Mouse (Mus musculus) hindbrain, embryonic 12.5 days (tissue): Measurements from ENCODE around the gene Fam216a. TPM values are rescaled to one million over a fixed set of nuclear protein-coding genes. Genes with fewer than 3 reads are reported as not detected.

Source experiments
- ATAC-seq: fragments of 200-750 bp; cut with Nextera tagmentation; 2 replicates; pipeline ENCODE4 v1.8.0; 2017; ENCODE audit warnings: moderate TSS enrichment; ENCODE audit not compliant: low FRiP score
- H3K27ac ChIP-seq: fragments of 300-500 bp; sonication (generic); 2 replicates; pipeline ENCODE4 v1.5.1; 2016; ENCODE audit warnings: mild to moderate bottlenecking
- H3K27me3 ChIP-seq: fragments of 300-500 bp; sonication (generic); 2 replicates; pipeline ENCODE4 v1.6.1; 2016; ENCODE audit warnings: mild to moderate bottlenecking
- H3K36me3 ChIP-seq: fragments of 300-500 bp; sonication (generic); 2 replicates; pipeline ENCODE4 v1.6.1; 2016; ENCODE audit warnings: mild to moderate bottlenecking
- H3K4me1 ChIP-seq: fragments of 300-500 bp; sonication (generic); 2 replicates; pipeline ENCODE4 v1.6.1; 2016
- H3K4me2 ChIP-seq: fragments of 300-500 bp; sonication (generic); replicated peaks from 2 replicates; pipeline ENCODE4 v1.6.1; 2016; ENCODE audit warnings: mild to moderate bottlenecking
- H3K4me3 ChIP-seq: fragments of 300-500 bp; sonication (generic); 2 replicates; pipeline ENCODE4 v1.5.1; 2016; ENCODE audit warnings: mild to moderate bottlenecking
- H3K9ac ChIP-seq: fragments of 300-500 bp; sonication (generic); 2 replicates; pipeline ENCODE4 v1.6.1; 2016; ENCODE audit warnings: mild to moderate bottlenecking, moderate library complexity
- H3K9me3 ChIP-seq: fragments of 300-500 bp; sonication (generic); replicated peaks from 2 replicates; pipeline ENCODE4 v1.6.1; 2016; ENCODE audit warnings: mild to moderate bottlenecking
- WGBS: fragments of 180-500 bp; shearing (Covaris S2); methylation state at CpG from one replicate; pipeline ENCODE4 v1.1.7; 2016; 5-methylcytosine and 5-hydroxymethylcytosine counted together
- polyA plus RNA-seq: library from polyadenylated mRNA; unstranded; fragments of >200 nt; fragmentation: Nextera tagmentation; extraction: Ambion mirVana; gene quantifications from 2 replicates; pipeline ENCODE4 v1.2.1, GENCODE M21; 2016

Fam216a gene
- polyA plus RNA-seq, 1 experiment from 2014 or later, result 114 TPM

DNA sequence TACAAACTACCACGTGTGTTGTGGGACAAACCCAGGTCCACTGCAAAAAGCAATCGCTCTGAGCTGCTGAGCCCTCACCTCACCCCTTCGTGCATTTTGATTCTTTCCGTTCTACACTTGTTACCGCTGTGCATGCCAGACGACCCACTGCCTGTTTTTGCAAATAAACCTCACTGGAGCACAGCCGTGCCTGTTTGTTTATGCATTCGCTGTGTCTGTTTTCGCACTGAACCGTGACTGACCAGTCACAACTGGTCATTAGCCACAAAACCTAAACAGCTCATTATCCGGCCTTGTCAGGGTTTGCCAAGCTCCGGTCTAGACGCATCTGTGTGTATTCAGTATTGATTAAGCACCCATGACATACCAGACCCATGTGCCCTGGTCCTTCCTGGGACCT lies 30.0 kb upstream of the Fam216a start:
- Histone ChIP-seq H3K27me3 (no peaks in the 10 kb centered on the region), H3K4me1 (no peaks in the 10 kb centered on the region), H3K9ac (no peak overlapping the region), H3K9me3 (peaks cover 6% of the 10 kb centered on the region; the same call in 1 of the 2 replicates), H3K27ac (no peak overlapping the region), H3K4me3 (no peak overlapping the region), H3K36me3 (peaks cover 69% of the 10 kb centered on the region), H3K4me2 (no peak overlapping the region)
- no peak for ATAC-seq
- WGBS, result 81% methylated on average over 13 of the region's 13 CpGs

- no peaks in the 10 kb centered on the region for H3K4me1 ChIP-seq
- 0 out of 2 replicates have a peak, but pooled peaks cover 2% of the 10 kb centered on the region for H3K9me3 ChIP-seq
- ATAC-seq, result no peak
- H3K4me2 ChIP-seq, result no peak overlapping the region
- WGBS, result 19% methylated on average over 8 of the region's 8 CpGs
- no peaks in the 10 kb centered on the region for H3K27me3 ChIP-seq
- peaks cover 67% of the 10 kb centered on the region for H3K36me3 ChIP-seq
- no peak overlapping the region for H3K4me3 ChIP-seq
- H3K9ac ChIP-seq, result no peak overlapping the region
- no peak overlapping the region for H3K27ac ChIP-seq
Measured at GRCm38 (mm10) chr5:122401303-122401640, 29.1 kb upstream of the Fam216a start.

- 89% methylated on average over 18 of the region's 18 CpGs for WGBS
- H3K4me1 ChIP-seq, result no peaks in the 10 kb centered on the region
- H3K9ac ChIP-seq, result no peak overlapping the region
- H3K27me3 ChIP-seq, result no peaks in the 10 kb centered on the region
- H3K4me3 ChIP-seq, result no peak overlapping the region
- H3K4me2 ChIP-seq, result no peak overlapping the region
- H3K9me3 ChIP-seq, result no peaks in the 10 kb centered on the region
- H3K36me3 ChIP-seq, result peaks cover 62% of the 10 kb centered on the region
- H3K27ac ChIP-seq, result no peak overlapping the region
- no peak for ATAC-seq
Measured at GRCm38 (mm10) chr5:122400628-122401302, 28.6 kb upstream of the Fam216a start.

- H3K4me3 ChIP-seq, result no peak overlapping the region
- no peak overlapping the region for H3K9ac ChIP-seq
- 95% methylated on average over 8 of the region's 8 CpGs for WGBS
- H3K36me3 ChIP-seq, result peaks cover 53% of the 10 kb centered on the region
- H3K27ac ChIP-seq, result no peak overlapping the region
- no peak overlapping the region for H3K4me2 ChIP-seq
- no peaks in the 10 kb centered on the region for H3K9me3 ChIP-seq
- no peaks in the 10 kb centered on the region for H3K4me1 ChIP-seq
- ATAC-seq, result no peak
- H3K27me3 ChIP-seq, result no peaks in the 10 kb centered on the region
Measured at GRCm38 (mm10) chr5:122399871-122400270, 27.7 kb upstream of the Fam216a start.

DNA sequence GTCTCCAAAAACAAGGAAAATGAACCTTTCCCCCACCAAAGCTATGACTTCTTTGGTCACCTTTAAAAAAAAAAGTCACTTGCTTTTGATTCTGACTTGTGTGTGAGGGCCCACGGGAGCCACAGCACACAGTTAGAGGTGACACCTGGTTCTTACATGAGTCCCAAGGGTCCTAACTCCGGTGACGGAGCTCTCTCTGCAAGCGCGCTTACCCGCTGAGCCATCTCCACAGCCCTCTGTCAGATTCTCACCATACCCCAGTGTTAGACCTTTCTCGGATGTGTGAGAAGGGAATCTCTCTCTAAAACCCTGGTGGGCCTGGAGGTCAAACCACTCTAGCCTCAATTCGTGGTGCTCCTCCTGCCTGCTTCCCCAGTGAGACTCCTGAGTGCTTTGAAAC lies 25.3 kb upstream of the Fam216a start:
- peaks cover 8% of the 10 kb centered on the region for H3K4me1 ChIP-seq
- no peak overlapping the region for H3K27ac ChIP-seq
- no peak overlapping the region for H3K4me2 ChIP-seq
- no peak for ATAC-seq
- H3K9ac ChIP-seq, result no peak overlapping the region
- H3K36me3 ChIP-seq, result peaks cover 33% of the 10 kb centered on the region
- H3K4me3 ChIP-seq, result no peak overlapping the region
- 88% methylated on average over 8 of the region's 8 CpGs for WGBS
- no peaks in the 10 kb centered on the region for H3K9me3 ChIP-seq
- H3K27me3 ChIP-seq, result no peaks in the 10 kb centered on the region

GRCm38 (mm10) chr5:122396791-122397190 lies 24.6 kb upstream of the Fam216a start:
- no peak overlapping the region for H3K27ac ChIP-seq
- peaks cover 10% of the 10 kb centered on the region for H3K4me1 ChIP-seq
- no peaks in the 10 kb centered on the region for H3K9me3 ChIP-seq
- H3K27me3 ChIP-seq, result no peaks in the 10 kb centered on the region
- WGBS, result 87% methylated on average over 10 of the region's 10 CpGs
- H3K9ac ChIP-seq, result no peak overlapping the region
- no peak overlapping the region for H3K4me2 ChIP-seq
- H3K36me3 ChIP-seq, result peaks cover 26% of the 10 kb centered on the region
- ATAC-seq, result no peak
- H3K4me3 ChIP-seq, result no peak overlapping the region

GRCm38 (mm10) chr5:122393887-122394286 lies 21.7 kb upstream of the Fam216a start:
- Histone ChIP-seq H3K4me1 (peaks cover 10% of the 10 kb centered on the region), H3K4me3 (no peak overlapping the region), H3K9me3 (no peaks in the 10 kb centered on the region), H3K27ac (no peak overlapping the region), H3K9ac (no peak overlapping the region), H3K4me2 (no peak overlapping the region), H3K36me3 (peaks cover 15% of the 10 kb centered on the region; the same call in 1 of the 2 replicates), H3K27me3 (no peaks in the 10 kb centered on the region)
- no peak for ATAC-seq
- WGBS, result 38% methylated on average over 2 of the region's 2 CpGs

GRCm38 (mm10) chr5:122392227-122393004 lies 20.3 kb upstream of the Fam216a start:
- Histone ChIP-seq H3K27me3 (no peaks in the 10 kb centered on the region), H3K4me2 (peak overlapping the region; percentile 92), H3K36me3 (peaks cover 12% of the 10 kb centered on the region; the same call in 1 of the 2 replicates), H3K9ac (peak overlapping the region; percentile 87), H3K4me1 (peaks cover 10% of the 10 kb centered on the region), H3K9me3 (no peaks in the 10 kb centered on the region), H3K4me3 (peak overlapping the region; percentile 86), H3K27ac (no peak overlapping the region)
- ATAC-seq, result no peak
- WGBS, result 15% methylated on average over 19 of the region's 19 CpGs

GRCm38 (mm10) chr5:122391786-122392180 lies 19.6 kb upstream of the Fam216a start, which contains the start of gene Arpc3:
TSS of gene Arpc3 (plus strand) at chr5:122391878.
- peak; percentile 85 for ATAC-seq
- peaks cover 10% of the 10 kb centered on the region for H3K4me1 ChIP-seq
- peak within 1 kb of the TSS; percentile 86 for H3K4me3 ChIP-seq
- peak within 1 kb of the TSS; percentile 92 for H3K4me2 ChIP-seq
- H3K27ac ChIP-seq, result no peak within 1 kb of the TSS
- no peaks in the 10 kb centered on the region for H3K9me3 ChIP-seq
- H3K27me3 ChIP-seq, result no peaks in the 10 kb centered on the region
- WGBS, result under 1% methylated on average over 38 of the region's 39 CpGs
- peaks cover 7% of the 10 kb centered on the region; the same call in 1 of the 2 replicates for H3K36me3 ChIP-seq
- peak within 1 kb of the TSS; percentile 87 for H3K9ac ChIP-seq

DNA sequence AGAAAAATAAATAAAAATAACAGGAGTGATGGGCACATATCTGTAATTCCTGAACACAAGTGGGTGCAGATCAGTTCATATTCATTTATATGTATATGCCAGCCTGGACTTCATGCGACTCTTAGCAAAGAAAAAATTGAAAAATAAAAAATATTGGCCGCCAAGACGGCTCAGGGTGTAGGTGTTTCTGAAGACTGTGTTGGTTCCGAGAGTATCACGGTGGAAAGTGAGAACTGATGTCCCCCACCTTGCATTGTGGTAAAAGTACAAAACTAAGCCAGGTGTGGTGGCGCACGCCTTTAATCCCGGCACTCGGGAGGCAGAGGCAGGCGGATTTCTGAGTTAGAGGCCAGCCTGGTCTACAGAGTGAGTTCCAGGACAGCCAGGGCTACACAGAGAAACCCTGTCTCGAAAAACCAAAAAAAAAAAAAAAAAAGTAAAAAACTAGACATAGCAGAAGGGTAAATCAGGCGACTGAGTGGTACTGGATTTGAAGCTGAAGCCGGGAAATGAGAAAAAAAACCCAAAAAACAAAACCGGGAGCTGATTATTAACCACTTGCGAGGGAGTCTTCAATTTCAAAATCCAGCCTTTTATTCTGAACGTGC lies 19.1 kb upstream of the Fam216a start:
- Histone ChIP-seq H3K9ac (peak overlapping the region; percentile 87), H3K36me3 (0 out of 2 replicates have a peak, but pooled peaks cover 4% of the 10 kb centered on the region), H3K4me1 (peaks cover 10% of the 10 kb centered on the region), H3K4me3 (peak overlapping the region; percentile 86; the same call in 1 of the 2 replicates), H3K9me3 (no peaks in the 10 kb centered on the region), H3K27me3 (no peaks in the 10 kb centered on the region), H3K27ac (no peak overlapping the region), H3K4me2 (peak overlapping the region; percentile 92)
- 54% methylated on average over 16 of the region's 16 CpGs for WGBS
- ATAC-seq, result 0 out of 2 replicates have a peak, but pooled peaks have one; percentile 11

GRCm38 (mm10) chr5:122390671-122391070 lies 18.5 kb upstream of the Fam216a start:
- Histone ChIP-seq H3K4me1 (peaks cover 10% of the 10 kb centered on the region), H3K36me3 (0 out of 2 replicates have a peak, but pooled peaks cover 4% of the 10 kb centered on the region), H3K9me3 (no peaks in the 10 kb centered on the region), H3K9ac (no peak overlapping the region), H3K27me3 (no peaks in the 10 kb centered on the region), H3K4me2 (no peak overlapping the region), H3K27ac (no peak overlapping the region), H3K4me3 (no peak overlapping the region)
- ATAC-seq, result no peak

DNA sequence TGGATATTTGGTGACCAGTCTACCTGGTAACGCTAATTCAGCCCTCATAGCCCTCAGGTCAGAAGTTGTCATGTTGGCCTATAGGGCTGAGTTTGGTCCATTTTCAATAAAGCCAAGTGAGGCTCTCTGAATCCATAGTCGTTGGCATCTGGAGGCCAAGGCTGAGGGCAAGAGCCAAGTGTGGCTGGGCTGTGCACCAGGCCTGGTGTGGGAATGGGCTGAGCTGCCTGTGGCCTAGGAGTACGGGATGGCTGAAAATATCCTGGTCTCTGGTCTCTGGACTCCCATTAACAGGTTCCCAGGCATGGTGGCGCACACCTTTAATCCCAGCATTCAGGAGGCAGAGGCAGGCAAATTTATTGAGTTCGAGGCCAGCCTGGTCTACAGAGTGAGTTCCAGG lies 17.8 kb upstream of the Fam216a start:
- 0 out of 2 replicates have a peak, but pooled peaks cover 4% of the 10 kb centered on the region for H3K36me3 ChIP-seq
- no peak overlapping the region for H3K4me2 ChIP-seq
- H3K4me3 ChIP-seq, result no peak overlapping the region
- H3K9ac ChIP-seq, result no peak overlapping the region
- no peaks in the 10 kb centered on the region for H3K27me3 ChIP-seq
- peaks cover 10% of the 10 kb centered on the region for H3K4me1 ChIP-seq
- no peak overlapping the region for H3K27ac ChIP-seq
- H3K9me3 ChIP-seq, result no peaks in the 10 kb centered on the region
- no peak for ATAC-seq
- WGBS, result 92% methylated on average over 5 of the region's 5 CpGs
